Mouse (Mus musculus) Patski (cell line): ENCODE measurements at regions not wholly inside any gene's neighbourhood (a gene's known extent, or its start where the extent isn't known, plus 50 kb on each side); places are given as distances from the start of the nearest gene placed in this dataset.

Experiments
- ATAC-seq: fragments of 100-300 bp; one replicate; pipeline ENCODE4 v1.8.0; 2021
- CTCF ChIA-PET: fragments of 350-600 bp; sonication (Branson Sonifier 250); formaldehyde crosslinking; loops from one replicate; lab custom pipeline; 2022; ENCODE audit warnings: inconsistent platforms; lab: Charles Lee
- POLR2A ChIA-PET: fragments of 350-600 bp; sonication (Branson Sonifier 250); formaldehyde crosslinking; loops from one replicate; lab custom pipeline; 2022; ENCODE audit warnings: antibody characterized with exemption, inconsistent platforms; lab: Charles Lee
- DNase-seq: peaks from one replicate; pipeline ENCODE4 v3.0.0-alpha.2; 2011; ENCODE audit warnings: low read depth, low spot score
- H3K27me3 ChIP-seq: fragments of 371-371 bp; one replicate; pipeline ENCODE4 v1.5.1; 2021
- CTCF ChIP-seq: fragments of 100-300 bp; IDR thresholded peaks from one replicate; pipeline ENCODE4 v1.5.1; 2021
- in situ Hi-C: fragments of 300-500 bp; cut with MboI; formaldehyde crosslinking; loops from 3 replicates; pipeline ENCODE4 v1.11.1; 2018; ENCODE audit warnings: low pct_unique_long_range_greater_than_20kb, mixed read lengths

- in situ Hi-C loops = no loop called here
- no peak for TF ChIP-seq CTCF
- ATAC-seq (no peak), DNase-seq (no peak)
- ChIA-PET POLR2A (interaction anchor here (0.9 to 1.3 kb wide), 2 partner anchors 10 to 13 kb away, joined by 3 to 5 read pairs; no protein-coding TSS in a partner anchor), CTCF (interaction anchor here (0.7 to 1.7 kb wide), 5 partner anchors 9 to 126 kb away, joined by 3 to 7 read pairs (median 4); no protein-coding TSS in a partner anchor)
- H3K27me3 ChIP-seq = no peaks in the 10 kb centered on the region
Observed at GRCm38 (mm10) chr19:28178114-28178513, 167.1 kb upstream of the Rfx3 start.

DNA sequence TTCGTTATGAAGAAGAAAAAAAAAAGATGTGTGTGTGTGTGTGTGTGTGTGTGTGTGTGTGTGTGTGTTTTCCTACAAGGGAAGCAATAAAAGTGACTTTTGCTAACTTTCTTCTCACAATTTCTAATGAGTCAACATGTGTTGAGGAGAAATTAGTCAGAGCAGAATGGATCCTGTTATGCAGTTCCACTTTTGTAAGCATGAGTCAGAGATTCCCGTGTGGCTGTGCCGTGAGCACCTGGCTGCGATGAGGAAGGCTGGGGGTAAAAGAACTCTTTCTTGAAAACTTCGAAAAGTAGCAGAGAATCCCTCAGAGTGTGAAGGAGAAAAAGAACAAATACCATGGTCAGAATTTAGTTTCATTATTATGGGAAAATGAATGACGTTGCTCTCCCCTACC lies 165.9 kb upstream of the Rfx3 start:
- DNase-seq = no peak
- ChIA-PET CTCF (no interaction called here), POLR2A (no interaction called here)
- in situ Hi-C loops = no loop called here
- ATAC-seq = peak; percentile 44
- H3K27me3 ChIP-seq = no peaks in the 10 kb centered on the region
- no peak for TF ChIP-seq CTCF

DNA sequence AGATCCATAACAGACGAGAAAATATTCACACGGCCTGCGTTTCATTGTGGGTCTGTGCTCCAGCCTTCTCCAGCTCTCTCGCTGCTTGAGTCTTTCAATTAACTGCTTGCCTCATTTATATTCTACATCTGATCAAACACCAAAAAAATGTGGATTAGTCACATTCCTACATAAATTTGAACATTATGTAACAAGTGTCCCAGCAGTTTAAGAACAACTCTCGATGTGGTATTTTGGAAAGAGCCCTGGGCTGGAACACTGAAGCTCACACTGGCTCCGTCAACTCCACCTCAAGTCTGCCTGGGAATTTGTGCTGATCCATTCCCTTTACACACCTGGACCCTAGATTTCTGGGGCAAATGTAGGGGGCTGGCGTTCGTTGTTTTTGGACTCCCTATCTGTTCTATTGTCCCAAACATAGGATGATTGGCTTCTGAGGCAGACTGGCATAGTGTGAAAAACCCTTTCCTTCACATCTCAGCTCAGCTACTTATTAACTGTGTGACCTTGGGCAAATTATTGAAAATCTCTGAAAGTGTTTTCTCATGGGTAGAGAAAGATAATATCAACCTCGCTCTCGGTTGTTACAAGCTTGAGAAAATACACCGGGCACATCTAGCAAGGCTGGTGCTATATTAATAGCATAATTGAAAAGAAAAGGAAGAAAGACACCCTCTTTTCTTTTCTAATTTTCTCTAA lies 161.0 kb upstream of the Rfx3 start:
- DNase-seq = no peak
- POLR2A ChIA-PET = interaction anchor here (0.5 to 1.1 kb wide), 7 partner anchors 20 to 1423 kb away, joined by 3 to 6 read pairs (median 3); partner anchors contain the start of gene Glis3
- ATAC-seq = peak; percentile 74
- no peaks in the 10 kb centered on the region for H3K27me3 ChIP-seq
- in situ Hi-C loops = no loop called here
- no peak for TF ChIP-seq CTCF
- CTCF ChIA-PET = interaction anchor here (0.9 to 2.4 kb wide), 6 partner anchors 10 to 328 kb away, joined by 3 to 12 read pairs (median 5); no protein-coding TSS in a partner anchor

GRCm38 (mm10) chr19:28167451-28168165 lies 156.6 kb upstream of the Rfx3 start:
- in situ Hi-C loops = loop anchor here (10.0 kb wide), 3 partner anchors 197 to 557 kb away; no protein-coding TSS in a partner anchor
- DNase-seq (no peak), ATAC-seq (no peak)
- no peak for TF ChIP-seq CTCF
- CTCF ChIA-PET = interaction anchor here (1.0 to 1.8 kb wide), 5 partner anchors 11 to 591 kb away, joined by 3 to 7 read pairs (median 3); no protein-coding TSS in a partner anchor
- POLR2A ChIA-PET = interaction anchor here (0.6 to 1.1 kb wide), 5 partner anchors 13 to 156 kb away, joined by 3 to 8 read pairs (median 3); partner anchors contain the start of gene Rfx3
- H3K27me3 ChIP-seq = no peaks in the 10 kb centered on the region

- TF ChIP-seq CTCF = no peak
- DNase-seq (no peak), ATAC-seq (no peak)
- in situ Hi-C loops = loop anchor here (10.0 kb wide), 3 partner anchors 198 to 558 kb away; no protein-coding TSS in a partner anchor
- CTCF ChIA-PET = interaction anchor here (1.0 to 3.0 kb wide), 4 partner anchors 12 to 592 kb away, joined by 4 to 12 read pairs (median 8); no protein-coding TSS in a partner anchor
- H3K27me3 ChIP-seq = no peaks in the 10 kb centered on the region
- POLR2A ChIA-PET = interaction anchor here (0.9 to 1.1 kb wide), 2 partner anchors 14 to 18 kb away, joined by 3 read pairs; no protein-coding TSS in a partner anchor
Observed at GRCm38 (mm10) chr19:28166626-28167025, 155.7 kb upstream of the Rfx3 start.

DNA sequence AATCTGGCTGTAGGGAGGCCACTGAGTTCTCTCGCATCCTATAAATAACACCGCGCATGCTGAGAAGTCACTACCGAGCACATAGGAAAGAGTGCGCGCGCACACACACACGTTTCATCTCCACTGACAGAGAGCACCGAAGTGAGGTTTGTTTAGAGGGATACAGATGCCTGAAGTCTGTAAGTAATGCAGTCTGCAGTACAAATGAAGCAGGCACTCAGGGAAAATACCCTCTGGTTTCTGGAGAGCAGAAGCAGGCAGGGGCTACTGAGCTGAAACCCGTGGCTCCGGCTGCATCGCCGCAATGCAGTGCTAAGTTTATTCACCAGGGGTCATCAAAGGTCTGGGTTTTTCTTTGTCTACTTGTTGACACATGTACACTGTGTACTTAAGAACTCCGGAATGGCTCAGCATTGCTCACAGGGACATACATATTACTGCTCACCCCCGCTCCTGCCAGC lies 155.0 kb upstream of the Rfx3 start:
- CTCF ChIA-PET = interaction anchor here (0.6 to 3.0 kb wide), 5 partner anchors 12 to 634 kb away, joined by 3 to 12 read pairs (median 7); no protein-coding TSS in a partner anchor
- H3K27me3 ChIP-seq = no peaks in the 10 kb centered on the region
- peak; percentile 92 for TF ChIP-seq CTCF
- in situ Hi-C loops = loop anchor here (10.0 kb wide), 3 partner anchors 199 to 559 kb away; no protein-coding TSS in a partner anchor
- peak; percentile 82 for ATAC-seq
- POLR2A ChIA-PET = no interaction called here
- DNase-seq = no peak

DNA sequence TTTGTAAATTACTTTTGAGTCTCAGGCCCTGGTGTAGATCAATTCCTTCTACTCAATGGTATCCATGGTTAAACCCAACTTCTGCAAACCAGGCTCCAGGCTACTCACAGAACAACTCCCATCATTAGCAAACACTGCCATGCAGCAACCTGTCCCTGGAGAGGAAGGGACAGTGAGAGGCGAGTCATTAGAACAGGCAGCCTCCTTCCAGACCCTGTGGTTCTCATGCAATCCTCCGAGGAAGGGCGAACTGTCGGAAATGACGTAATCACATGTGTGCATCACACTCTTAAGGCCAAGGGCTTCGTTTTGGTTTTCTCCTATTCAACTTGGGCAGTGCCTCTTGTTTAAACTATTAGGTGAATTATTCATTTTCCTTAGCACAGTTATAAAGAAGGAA lies 152.2 kb upstream of the Rfx3 start:
- no peaks in the 10 kb centered on the region for H3K27me3 ChIP-seq
- ATAC-seq (no peak), DNase-seq (no peak)
- ChIA-PET CTCF (interaction anchor here (1.2 kb wide), 1 partner anchor 383 kb away, joined by 3 read pairs; no protein-coding TSS in a partner anchor), POLR2A (no interaction called here)
- in situ Hi-C loops = loop anchor here (10.0 kb wide), 3 partner anchors 202 to 562 kb away; no protein-coding TSS in a partner anchor
- no peak for TF ChIP-seq CTCF

GRCm38 (mm10) chr19:28160582-28160981 lies 149.6 kb upstream of the Rfx3 start:
- ChIA-PET POLR2A (interaction anchor here (0.6 to 1.5 kb wide), 2 partner anchors 15 to 382 kb away, joined by 3 to 4 read pairs; no protein-coding TSS in a partner anchor), CTCF (interaction anchor here (0.8 to 1.2 kb wide), 2 partner anchors 38 to 44 kb away, joined by 3 read pairs; no protein-coding TSS in a partner anchor)
- no peak for ATAC-seq
- TF ChIP-seq CTCF = peak; percentile 76
- H3K27me3 ChIP-seq = no peaks in the 10 kb centered on the region
- in situ Hi-C loops = loop anchor here (10.0 kb wide), 3 partner anchors 204 to 564 kb away; no protein-coding TSS in a partner anchor
- DNase-seq = no peak

DNA sequence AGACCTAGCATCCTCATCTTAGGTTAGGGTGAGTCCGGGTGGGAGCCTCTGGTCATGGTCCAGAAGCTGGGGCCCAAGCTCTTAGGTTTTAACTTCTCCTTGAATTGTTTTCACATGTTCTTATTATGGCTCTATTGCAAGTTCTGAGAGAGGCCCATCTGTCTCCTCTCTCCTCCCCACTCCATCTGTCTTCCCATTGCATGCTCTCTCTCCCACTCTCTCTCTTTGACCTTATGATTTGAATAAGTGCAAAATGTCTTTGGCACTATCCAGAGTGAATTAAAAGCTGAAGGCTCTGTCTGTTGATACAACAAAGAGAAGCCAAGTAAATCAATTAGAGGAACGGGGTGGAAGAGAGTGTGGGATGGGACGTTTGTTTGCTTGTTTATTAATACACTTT lies 146.2 kb upstream of the Rfx3 start:
- no peak for DNase-seq
- no peak for ATAC-seq
- ChIA-PET POLR2A (interaction anchor here (0.6 kb wide), 1 partner anchor 1147 kb away, joined by 3 read pairs; no protein-coding TSS in a partner anchor), CTCF (no interaction called here)
- no peaks in the 10 kb centered on the region for H3K27me3 ChIP-seq
- in situ Hi-C loops = no loop called here
- no peak for TF ChIP-seq CTCF

GRCm38 (mm10) chr19:28137581-28137980 lies 126.6 kb upstream of the Rfx3 start:
- in situ Hi-C loops = no loop called here
- CTCF ChIA-PET = no interaction called here
- DNase-seq (no peak), ATAC-seq (no peak)
- POLR2A ChIA-PET = no interaction called here
- no peak for TF ChIP-seq CTCF
- H3K27me3 ChIP-seq = peaks cover 25% of the 10 kb centered on the region
